Mouse (Mus musculus) thymus, adult 18-20 months (tissue): ENCODE measurements around the gene Enpp1.

Experiments used
- DNase-seq, 2 experiments: peaks; one replicate each; pipeline ENCODE4 v3.0.0; 2022; ENCODE audit warnings: mixed read lengths in 2 of 2

The Enpp1 gene

GRCm38 (mm10) chr10:24710361-24710760 is 1.6 kb downstream of the Enpp1 start:
- no peak for DNase-seq

DNA sequence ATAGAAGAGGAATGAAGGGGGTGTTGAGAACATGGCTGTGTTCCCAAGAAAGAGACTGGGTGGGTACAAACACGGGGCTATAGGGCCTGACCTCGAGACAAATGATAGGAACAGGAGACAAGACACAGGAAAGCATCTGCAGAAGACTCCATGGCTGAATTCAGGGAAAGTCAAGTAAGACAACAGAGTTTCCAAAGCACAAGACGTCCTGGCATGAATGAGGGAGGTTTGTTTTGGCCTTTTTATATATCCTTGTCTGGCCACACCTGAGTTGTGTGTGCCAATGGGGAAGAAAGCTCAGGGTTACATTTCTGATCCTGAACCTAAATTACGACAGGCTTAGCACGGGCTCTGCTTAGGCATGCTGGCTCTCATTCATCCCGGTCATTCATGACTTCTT is 4.2 kb downstream of the Enpp1 start:
- DNase-seq: no peak

- no peak for DNase-seq
Observed at GRCm38 (mm10) chr10:24706431-24707140, 5.4 kb downstream of the Enpp1 start.

GRCm38 (mm10) chr10:24702698-24703097 is 9.3 kb downstream of the Enpp1 start:
- DNase-seq: no peak

- no peak for DNase-seq
Observed at GRCm38 (mm10) chr10:24698131-24698775, 13.7 kb downstream of the Enpp1 start.

DNA sequence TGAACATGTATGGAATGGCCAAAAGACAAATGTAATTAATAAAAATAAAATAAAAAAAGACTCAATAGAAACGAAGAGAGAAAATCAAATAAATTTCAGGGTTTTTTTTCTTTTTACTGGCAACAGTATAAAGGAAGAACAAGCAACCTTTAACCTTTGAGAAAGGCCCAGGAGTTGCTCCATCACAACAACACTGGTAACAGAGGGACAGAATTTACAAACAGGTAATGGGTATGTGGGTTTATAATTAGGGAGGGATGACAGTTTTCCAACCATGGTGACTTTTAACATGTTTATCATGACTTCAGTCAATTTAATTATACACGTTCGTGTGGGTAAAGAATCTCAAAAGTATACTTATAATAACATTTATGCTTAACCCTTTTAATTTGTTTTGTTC is 15.2 kb downstream of the Enpp1 start:
- no peak for DNase-seq

DNA sequence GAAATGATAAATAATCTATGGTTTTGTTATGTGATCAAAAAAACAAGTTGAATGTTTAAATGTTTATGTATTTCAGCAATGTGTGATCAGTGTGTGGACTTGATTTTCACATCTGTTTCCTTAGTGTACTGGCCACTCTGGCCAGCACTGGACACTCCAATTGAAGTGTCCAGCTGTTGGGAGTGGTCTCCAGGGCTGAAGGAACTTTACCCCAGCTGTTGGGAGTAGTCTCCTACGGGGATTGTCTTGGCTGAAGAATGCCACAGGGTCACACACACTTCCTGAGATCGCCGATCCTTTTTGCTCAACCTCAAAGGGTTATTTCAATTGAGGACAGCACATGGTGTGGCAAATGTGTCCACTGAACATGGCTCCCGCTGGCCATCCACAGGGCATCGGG is 16.2 kb downstream of the Enpp1 start:
- no peak for DNase-seq

DNA sequence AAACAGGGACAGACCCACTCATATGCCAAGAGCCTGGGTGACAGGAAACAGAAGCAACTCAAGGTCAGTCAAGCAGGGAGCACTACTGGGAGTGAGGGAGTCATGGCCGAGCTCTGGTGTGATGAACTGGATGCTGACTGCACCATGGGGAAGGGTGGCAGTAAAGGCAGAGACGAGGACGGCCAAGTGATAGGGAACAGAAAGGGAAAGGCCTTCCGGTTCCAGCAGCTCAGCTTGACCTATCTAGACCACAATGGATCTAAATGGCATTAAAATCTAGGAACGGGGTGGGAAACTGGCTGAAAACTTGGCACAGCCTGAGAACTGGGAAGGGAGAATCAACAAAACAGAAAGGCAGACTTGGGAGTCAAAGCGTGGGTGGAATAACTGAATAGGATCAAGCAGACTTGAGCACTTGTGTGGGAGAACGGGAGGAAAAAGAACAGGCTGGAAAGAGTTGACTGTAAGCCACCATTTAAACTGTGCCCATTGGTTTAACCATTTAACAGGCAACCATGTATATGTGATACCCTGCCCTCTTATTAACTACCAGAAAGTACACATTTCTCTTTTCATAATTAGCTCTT is 29.3 kb downstream of the Enpp1 start:
- DNase-seq: no peak

DNA sequence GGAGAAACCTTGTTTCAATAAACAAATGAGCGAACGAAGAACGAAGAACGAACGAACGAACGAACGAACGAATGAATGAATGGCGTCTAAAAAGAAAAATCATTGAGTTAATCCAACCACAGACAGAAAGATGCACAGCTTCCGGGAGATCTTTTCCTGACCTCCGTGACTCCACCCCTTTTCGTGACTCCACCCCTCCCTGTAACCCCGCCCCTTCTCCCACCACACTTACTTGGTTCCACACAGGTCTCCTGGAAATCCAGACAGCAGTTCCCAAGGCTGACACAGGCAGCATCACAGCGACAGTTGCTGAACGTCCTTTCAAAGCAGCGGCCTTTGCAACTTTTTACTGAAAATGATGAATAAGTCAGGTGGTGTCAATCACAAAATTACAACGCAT is 34.3 kb downstream of the Enpp1 start:
- DNase-seq: no peak

- no peak for DNase-seq
Observed at GRCm38 (mm10) chr10:24674261-24674660, 37.7 kb downstream of the Enpp1 start.

GRCm38 (mm10) chr10:24672948-24673347 is 39.0 kb downstream of the Enpp1 start:
- DNase-seq: no peak

- no peak for DNase-seq
Observed at GRCm38 (mm10) chr10:24670548-24670947, 41.4 kb downstream of the Enpp1 start.

- DNase-seq: no peak
Observed at GRCm38 (mm10) chr10:24650990-24651569, 60.9 kb downstream of the Enpp1 start.

DNA sequence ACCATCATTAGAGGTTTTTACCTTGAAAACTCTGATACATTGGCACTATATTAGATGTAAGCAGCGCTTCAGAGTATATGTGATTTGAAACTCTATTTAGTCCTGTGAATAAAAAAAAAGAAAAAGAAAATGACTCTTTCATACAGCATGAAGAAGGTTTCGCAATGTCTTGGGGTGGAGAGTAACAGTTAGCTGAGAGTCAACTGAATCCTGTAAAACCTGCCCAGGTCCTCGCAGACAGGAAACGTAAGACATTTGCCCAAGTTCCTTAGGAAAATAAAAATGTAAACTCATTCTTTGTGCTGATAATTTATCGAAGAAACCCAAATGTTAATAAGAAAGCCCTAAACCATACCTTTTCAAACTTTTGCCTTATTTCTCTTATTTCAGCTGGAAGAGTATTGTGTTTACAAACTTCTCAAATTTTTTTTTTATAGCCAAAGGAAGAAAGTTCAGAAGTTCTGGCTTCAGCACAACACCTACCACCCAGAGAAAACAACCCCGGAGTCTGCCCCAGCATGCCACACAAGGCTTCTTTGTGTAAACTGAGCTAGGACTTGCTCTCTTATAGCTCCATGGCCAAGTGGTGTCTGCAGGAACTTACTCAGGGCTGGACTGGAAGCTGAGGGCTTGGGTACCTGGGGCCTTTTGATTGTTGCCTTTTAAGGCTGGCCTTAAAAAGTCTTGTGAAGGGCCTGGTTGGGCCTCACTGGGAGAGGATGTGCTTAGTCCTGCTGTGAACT is 63.8 kb downstream of the Enpp1 start:
- DNase-seq: no peak

DNA sequence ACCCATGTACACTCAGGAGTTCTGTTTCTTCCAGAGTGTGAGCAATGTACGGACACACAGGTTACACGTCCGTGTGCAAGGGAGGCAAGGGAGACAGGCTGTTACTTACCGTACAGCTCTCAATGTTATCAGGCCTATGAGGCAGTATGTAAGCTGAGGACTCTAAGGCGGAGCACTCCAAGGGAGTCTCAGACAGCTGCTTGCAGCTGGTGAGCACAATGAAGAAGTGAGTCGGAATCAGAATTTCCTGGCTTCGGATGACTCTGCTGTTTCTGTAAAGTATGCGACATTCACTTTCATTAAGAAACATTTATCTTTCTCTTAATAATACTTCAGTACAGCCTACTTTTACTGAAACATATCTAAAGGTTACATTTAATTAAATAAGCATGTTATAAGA is 66.8 kb downstream of the Enpp1 start:
- DNase-seq: no peak

- DNase-seq: no peak
Observed at GRCm38 (mm10) chr10:24642796-24643580, 69.0 kb downstream of the Enpp1 start.

DNA sequence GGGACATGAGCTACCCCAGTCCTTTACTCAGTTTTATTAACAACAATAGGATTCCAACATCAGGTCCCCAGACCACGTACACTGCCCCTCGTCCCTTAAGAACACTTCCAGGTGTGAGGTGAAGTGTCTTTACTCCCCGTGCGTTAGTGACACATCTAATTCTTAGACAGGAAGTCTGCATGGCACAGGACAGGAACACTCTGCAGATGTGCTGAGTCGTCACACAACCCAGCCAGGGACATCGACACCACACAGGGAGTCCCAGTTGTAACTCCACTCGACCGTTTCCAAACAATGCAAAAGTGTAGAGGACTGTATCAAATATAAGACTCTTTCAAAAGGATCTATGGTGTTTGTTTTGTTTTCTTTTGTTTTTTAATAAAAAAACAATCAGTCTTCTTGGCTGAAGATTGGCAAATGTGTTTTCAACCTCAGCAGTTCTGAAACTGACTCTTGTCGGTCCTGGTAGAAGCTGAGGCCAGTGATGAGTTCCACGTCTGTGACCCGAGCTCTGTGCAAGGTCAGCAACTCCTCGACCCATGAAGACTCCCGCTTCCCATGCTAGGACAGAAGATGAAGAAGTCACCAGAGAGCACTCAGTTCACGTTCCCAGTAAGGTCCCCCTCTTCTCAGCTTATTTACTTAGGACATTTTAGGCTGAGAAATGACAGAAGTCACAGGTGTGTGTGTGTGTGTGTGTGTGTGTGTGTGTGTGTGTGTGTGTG is 70.4 kb downstream of the Enpp1 start:
- DNase-seq: peak in 1 of 2 experiments; percentile 37

DNA sequence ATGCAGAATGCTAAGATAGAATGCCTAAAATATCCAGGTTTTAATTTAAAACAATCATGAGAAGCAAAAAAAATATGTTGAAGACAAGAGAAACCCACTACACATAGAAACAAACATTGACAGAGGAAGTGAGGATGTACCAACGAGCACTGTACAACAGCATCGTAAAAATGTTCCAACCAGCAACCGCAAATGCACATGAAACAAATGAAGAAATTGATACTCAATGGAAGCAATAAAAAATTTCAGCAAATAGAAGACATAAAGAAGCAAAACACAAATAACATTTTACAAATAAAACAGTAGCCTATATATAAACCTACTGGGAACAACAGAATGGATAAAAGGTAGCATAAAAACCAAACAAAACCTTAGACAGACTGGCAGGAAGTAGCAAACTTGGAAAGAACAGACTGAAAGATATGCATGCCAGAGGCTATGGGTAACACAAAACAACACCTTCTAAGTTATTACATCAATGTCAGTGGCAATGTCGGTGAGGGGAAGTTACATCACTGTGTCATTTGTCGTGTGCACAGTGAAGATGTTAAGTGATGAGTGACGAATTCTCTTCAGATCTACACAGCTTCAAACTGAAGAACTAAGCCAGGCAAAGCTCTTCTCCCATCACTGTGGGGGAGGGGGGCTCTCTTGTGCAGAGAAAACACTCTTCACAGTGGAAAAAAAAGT is 71.6 kb downstream of the Enpp1 start:
- no peak for DNase-seq

DNA sequence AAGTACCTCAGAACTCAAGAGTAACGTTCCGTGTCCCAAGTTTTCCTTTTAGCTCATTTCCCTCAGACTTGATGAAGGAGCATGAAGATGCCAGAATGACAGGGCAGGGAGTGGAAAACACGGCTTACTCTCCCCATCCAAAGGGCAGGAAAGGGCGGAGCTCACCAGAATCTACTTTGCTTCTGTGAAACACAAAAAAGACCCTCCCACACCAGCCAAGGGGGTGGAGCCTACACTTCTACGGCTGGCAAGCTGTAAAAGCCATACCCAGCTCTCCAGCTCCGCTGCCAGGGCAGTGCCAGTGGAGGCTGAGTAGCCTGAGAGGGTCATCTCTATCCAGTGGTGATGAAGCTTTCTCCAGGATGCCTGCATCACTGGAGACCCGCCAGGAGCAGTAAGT is 72.4 kb downstream of the Enpp1 start:
- peak in 1 of 2 experiments; percentile 34 for DNase-seq

DNA sequence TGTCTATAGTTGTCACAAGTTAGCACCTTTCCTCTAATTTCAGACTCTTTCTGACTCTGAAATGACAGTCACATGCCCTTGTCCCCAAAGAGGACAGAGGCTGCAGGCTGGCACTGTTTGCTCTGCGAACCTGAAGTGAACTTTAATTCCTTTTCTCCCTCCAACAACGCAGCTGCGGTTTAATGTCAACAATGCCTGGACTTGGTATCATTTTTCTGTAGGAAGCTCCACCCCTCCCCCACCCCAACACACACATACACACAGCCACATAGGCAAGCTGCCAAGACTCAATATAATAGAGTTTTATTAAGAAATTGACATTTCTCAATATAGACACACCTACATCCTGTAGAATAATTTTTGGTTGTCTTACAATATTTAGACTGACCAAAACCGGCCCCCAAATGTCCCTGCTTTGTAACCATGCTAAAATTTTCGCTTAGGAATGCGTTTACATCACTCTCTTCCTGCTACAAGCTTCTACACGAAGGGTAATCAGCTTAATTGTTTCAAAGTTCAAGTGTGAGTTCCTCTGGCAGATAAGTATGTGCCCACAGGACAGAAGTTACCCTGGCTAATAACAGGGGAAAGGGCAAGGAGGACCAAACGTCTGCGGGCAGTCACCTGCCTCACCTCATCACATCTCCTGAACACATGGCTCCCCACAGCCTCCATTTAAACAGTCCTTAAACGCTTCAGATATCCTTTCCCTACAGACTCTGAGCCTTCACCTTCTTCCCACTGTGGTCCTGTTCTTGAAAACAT is 73.5 kb downstream of the Enpp1 start:
- DNase-seq: no peak
